In genomic region chr1:168975037-168975698, GRCm38 (mm10) we compare ENCODE assay signal across 19 mouse cellular contexts.
DNase-seq lines count a peak whose midpoint lies in the region; ATAC-seq lines count a peak whose summit lies in the region.
"Had no signal": no experiment of that assay in that cellular context is flagged by ENCODE, and none has a peak within 500 bp of the region (broad histone marks: within the 10 kb centered on the region; RNA-seq: fewer than 3 reads in every experiment).

No protein-coding gene starts in this region.

- H3K4me3 ChIP-seq in kidney, embryonic 14.5 days (ENCODE audit: low read length) = no peak overlapping the region
- H3K4me3 ChIP-seq: heart, embryonic 12.5 days; limb, embryonic 12.5 days; midbrain, embryonic 13.5 days had no signal

- H3K4me2 ChIP-seq in kidney, embryonic 14.5 days (replicated peaks; ENCODE audit: low read depth, low read length) = no peak overlapping the region
- H3K4me2 ChIP-seq: heart, embryonic 12.5 days; limb, embryonic 12.5 days; midbrain, embryonic 13.5 days had no signal

- peak; percentile 26 to 44 for DNase-seq in cerebellum, postnatal 14 days
- no peak for DNase-seq in kidney, postnatal 36 days
- DNase-seq in urinary bladder, postnatal 14 days (ENCODE audit: low spot score) = peak; percentile 3
- no peak for DNase-seq in urinary bladder, adult 2 months (ENCODE audit: low spot score)
- DNase-seq in retina, postnatal 1 day = peak; percentile 5
- DNase-seq in gastrocnemius, adult 8-10 months (ENCODE audit: low spot score in 2 of 2) = no peak
- DNase-seq: adrenal gland, adult 2 months; B cell, adult 2 months; cerebellum, adult 11-12 months; gastrocnemius, postnatal 25 days; heart, postnatal 4 days; lung, postnatal 4 days; right cerebral cortex, postnatal 14 days had no signal

- no peaks in the 10 kb centered on the region for H3K27me3 ChIP-seq in kidney, embryonic 14.5 days (ENCODE audit: control insufficient read depth, insufficient read depth, low read length)
- H3K27me3 ChIP-seq: heart, embryonic 12.5 days; limb, embryonic 12.5 days; midbrain, embryonic 13.5 days had no signal

- 23% methylated on average over 8 of the region's 8 CpGs for WGBS in kidney, embryonic 14.5 days

- ATAC-seq in cerebellum, adult (ENCODE audit: insufficient number of reproducible peaks, low FRiP score, low TSS enrichment) = no peak
- peak; percentile 83 for ATAC-seq in kidney, embryonic 14.5 days (ENCODE audit: low FRiP score, low TSS enrichment)
- ATAC-seq: forebrain, embryonic 16.5 days; midbrain, embryonic 13.5 days had no signal

- no peak overlapping the region for H3K9ac ChIP-seq in kidney, embryonic 14.5 days (ENCODE audit: low read depth, low read length)
- H3K9ac ChIP-seq: heart, embryonic 12.5 days; limb, embryonic 12.5 days; midbrain, embryonic 13.5 days had no signal

- H3K27ac ChIP-seq in kidney, embryonic 14.5 days (ENCODE audit: low read depth, low read length) = peak overlapping the region; percentile 44; the same call in 1 of the 2 replicates
- H3K27ac ChIP-seq: limb, embryonic 12.5 days; midbrain, embryonic 13.5 days had no signal

- no peaks in the 10 kb centered on the region for H3K9me3 ChIP-seq in kidney, embryonic 14.5 days (ENCODE audit: control insufficient read depth, low read length)
- H3K9me3 ChIP-seq: limb, embryonic 12.5 days had no signal

- H3K36me3 ChIP-seq in kidney, embryonic 14.5 days (ENCODE audit: control insufficient read depth, insufficient read depth, low read length) = no peaks in the 10 kb centered on the region
- H3K36me3 ChIP-seq: heart, embryonic 12.5 days; limb, embryonic 12.5 days; midbrain, embryonic 13.5 days had no signal

- H3K4me1 ChIP-seq in kidney, embryonic 14.5 days (ENCODE audit: control insufficient read depth, insufficient read depth, low read length) = peaks cover 5% of the 10 kb centered on the region; the same call in 1 of the 2 replicates
- H3K4me1 ChIP-seq: heart, embryonic 12.5 days; midbrain, embryonic 13.5 days had no signal

Comparison
In these comparisons a context has a peak if more than half of its experiments do, and no peak if none do; other contexts are left out.
1. DNase-seq: peak in cerebellum, postnatal 14 days (2 of 2), urinary bladder, postnatal 14 days (single experiment) and retina, postnatal 1 day (single experiment); none in kidney, postnatal 36 days (0 of 2), urinary bladder, adult 2 months (single experiment) and gastrocnemius, adult 8-10 months (0 of 2).